Mouse (Mus musculus) limb, embryonic 15.5 days (tissue): ENCODE results near the gene Vstm4. TPM values are rescaled to one million over a fixed set of nuclear protein-coding genes. Genes with fewer than 3 reads are reported as not detected.
A peak's percentile ranks its signal among the peaks of the same experiment; 100 is the strongest.

Experiments
- ATAC-seq: fragments of 200-750 bp; cut with Nextera tagmentation; 2 replicates; pipeline ENCODE4 v1.8.0; 2017; ENCODE audit warnings: low read depth, moderate TSS enrichment; ENCODE audit not compliant: insufficient number of reproducible peaks, low FRiP score, low TSS enrichment
- H3K27ac ChIP-seq: fragments of 300-500 bp; sonication (generic); 2 replicates; pipeline ENCODE4 v1.5.1; 2015; ENCODE audit warnings: moderate library complexity, mild to moderate bottlenecking, inconsistent platforms
- H3K27me3 ChIP-seq: fragments of 300-500 bp; sonication (generic); 2 replicates; pipeline ENCODE4 v1.6.1; 2015; ENCODE audit warnings: inconsistent platforms
- H3K36me3 ChIP-seq: fragments of 300-500 bp; sonication (generic); 2 replicates; pipeline ENCODE4 v1.6.1; 2015; ENCODE audit warnings: inconsistent platforms
- H3K4me1 ChIP-seq: fragments of 300-500 bp; sonication (generic); 2 replicates; pipeline ENCODE4 v1.6.1; 2015; ENCODE audit warnings: inconsistent platforms
- H3K4me2 ChIP-seq: fragments of 300-500 bp; sonication (generic); 2 replicates; pipeline ENCODE4 v1.6.1; 2015; ENCODE audit warnings: mild to moderate bottlenecking, inconsistent platforms
- H3K4me3 ChIP-seq: fragments of 300-500 bp; sonication (generic); 2 replicates; pipeline ENCODE4 v1.5.1; 2015; ENCODE audit warnings: mild to moderate bottlenecking, inconsistent platforms
- H3K9ac ChIP-seq: fragments of 300-500 bp; sonication (generic); 2 replicates; pipeline ENCODE4 v1.6.1; 2015; ENCODE audit warnings: inconsistent platforms
- H3K9me3 ChIP-seq: fragments of 300-500 bp; sonication (generic); 2 replicates; pipeline ENCODE4 v1.6.1; 2016; ENCODE audit warnings: inconsistent platforms
- WGBS: fragments of 180-500 bp; shearing (Covaris S2); methylation state at CpG from one replicate; pipeline ENCODE4 v1.1.7; 2015; 5-methylcytosine and 5-hydroxymethylcytosine counted together
- polyA plus RNA-seq: library from polyadenylated mRNA; unstranded; fragments of >200 nt; fragmentation: Nextera tagmentation; extraction: Ambion mirVana; gene quantifications from 2 replicates; pipeline ENCODE4 v1.2.1, GENCODE M21; 2015

Vstm4 gene
- polyA plus RNA-seq, 1 experiment from 2014 or later = 26.3 TPM

- H3K36me3 ChIP-seq = peaks cover 6% of the 10 kb centered on the region; the same call in 1 of the 2 replicates
- peaks cover 34% of the 10 kb centered on the region for H3K4me1 ChIP-seq
- H3K4me2 ChIP-seq = no peak overlapping the region
- H3K9ac ChIP-seq = no peak overlapping the region
- 39% methylated on average over 2 of the region's 2 CpGs for WGBS
- 0 out of 2 replicates have a peak overlapping the region, but pooled peaks have one; percentile 9 for H3K27ac ChIP-seq
- ATAC-seq = no peak
- no peaks in the 10 kb centered on the region for H3K9me3 ChIP-seq
- peaks cover 5% of the 10 kb centered on the region; the same call in 1 of the 2 replicates for H3K27me3 ChIP-seq
- H3K4me3 ChIP-seq = no peak overlapping the region
Observed at GRCm38 (mm10) chr14:32861656-32862055, 5.1 kb downstream of the Vstm4 start.

- H3K27ac ChIP-seq = no peak overlapping the region
- no peak overlapping the region for H3K4me2 ChIP-seq
- H3K9ac ChIP-seq = no peak overlapping the region
- H3K9me3 ChIP-seq = no peaks in the 10 kb centered on the region
- no peak overlapping the region for H3K4me3 ChIP-seq
- ATAC-seq = no peak
- H3K27me3 ChIP-seq = no peaks in the 10 kb centered on the region
- H3K4me1 ChIP-seq = peaks cover 11% of the 10 kb centered on the region
- 80% methylated on average over 3 of the region's 3 CpGs for WGBS
- H3K36me3 ChIP-seq = peaks cover 6% of the 10 kb centered on the region; the same call in 1 of the 2 replicates
Observed at GRCm38 (mm10) chr14:32865331-32865730, 8.8 kb downstream of the Vstm4 start.

GRCm38 (mm10) chr14:32871963-32872362 is 15.4 kb downstream of the Vstm4 start:
- 85% methylated on average over 5 of the region's 5 CpGs for WGBS

GRCm38 (mm10) chr14:32877549-32877948 is 21.0 kb downstream of the Vstm4 start:
- Histone ChIP-seq H3K4me3 (no peak overlapping the region), H3K9ac (no peak overlapping the region), H3K36me3 (no peaks in the 10 kb centered on the region), H3K9me3 (no peaks in the 10 kb centered on the region), H3K27ac (no peak overlapping the region), H3K4me2 (no peak overlapping the region), H3K4me1 (peaks cover 8% of the 10 kb centered on the region; the same call in 1 of the 2 replicates), H3K27me3 (no peaks in the 10 kb centered on the region)
- WGBS = 79% methylated on average over 6 of the region's 6 CpGs
- no peak for ATAC-seq

More at GRCm38 (mm10) chr14:32871963-32872362, 15.4 kb downstream of the Vstm4 start:
- H3K4me2 ChIP-seq = no peak overlapping the region
- peaks cover 5% of the 10 kb centered on the region; the same call in 1 of the 2 replicates for H3K4me1 ChIP-seq
- no peak overlapping the region for H3K4me3 ChIP-seq
- H3K36me3 ChIP-seq = no peaks in the 10 kb centered on the region
- H3K9me3 ChIP-seq = no peaks in the 10 kb centered on the region
- no peak overlapping the region for H3K9ac ChIP-seq
- no peak overlapping the region for H3K27ac ChIP-seq
- no peak for ATAC-seq
- H3K27me3 ChIP-seq = no peaks in the 10 kb centered on the region

GRCm38 (mm10) chr14:32880332-32880731 is 23.8 kb downstream of the Vstm4 start:
- Histone ChIP-seq H3K9ac (no peak overlapping the region), H3K27me3 (no peaks in the 10 kb centered on the region), H3K36me3 (no peaks in the 10 kb centered on the region), H3K4me3 (no peak overlapping the region), H3K27ac (no peak overlapping the region), H3K4me2 (no peak overlapping the region), H3K4me1 (peaks cover 6% of the 10 kb centered on the region; the same call in 1 of the 2 replicates), H3K9me3 (no peaks in the 10 kb centered on the region)
- WGBS = 77% methylated on average over 5 of the region's 5 CpGs
- ATAC-seq = no peak

- Histone ChIP-seq H3K36me3 (no peaks in the 10 kb centered on the region), H3K27ac (no peak overlapping the region), H3K9me3 (no peaks in the 10 kb centered on the region), H3K4me2 (no peak overlapping the region), H3K9ac (no peak overlapping the region), H3K4me1 (0 out of 2 replicates have a peak, but pooled peaks cover 3% of the 10 kb centered on the region), H3K4me3 (no peak overlapping the region), H3K27me3 (no peaks in the 10 kb centered on the region)
- 71% methylated on average over 1 of the region's 1 CpGs for WGBS
- no peak for ATAC-seq
Observed at GRCm38 (mm10) chr14:32881693-32882092, 25.1 kb downstream of the Vstm4 start.

GRCm38 (mm10) chr14:32888876-32889674 is 32.5 kb downstream of the Vstm4 start:
- ATAC-seq = no peak
- H3K27ac ChIP-seq = no peak overlapping the region
- no peaks in the 10 kb centered on the region for H3K9me3 ChIP-seq
- no peak overlapping the region for H3K4me3 ChIP-seq
- H3K4me1 ChIP-seq = peaks cover 13% of the 10 kb centered on the region
- H3K27me3 ChIP-seq = no peaks in the 10 kb centered on the region
- no peaks in the 10 kb centered on the region for H3K36me3 ChIP-seq
- WGBS = 31% methylated on average over 6 of the region's 6 CpGs
- no peak overlapping the region for H3K4me2 ChIP-seq
- no peak overlapping the region for H3K9ac ChIP-seq

GRCm38 (mm10) chr14:32894341-32894853 is 37.8 kb downstream of the Vstm4 start:
- Histone ChIP-seq H3K4me1 (peaks cover 19% of the 10 kb centered on the region), H3K4me3 (no peak overlapping the region), H3K9me3 (no peaks in the 10 kb centered on the region), H3K9ac (no peak overlapping the region), H3K27ac (peak overlapping the region; percentile 54; the same call in 1 of the 2 replicates), H3K4me2 (no peak overlapping the region), H3K36me3 (no peaks in the 10 kb centered on the region), H3K27me3 (no peaks in the 10 kb centered on the region)
- ATAC-seq = peak; percentile 70; the same call in 1 of the 2 replicates
- 64% methylated on average over 4 of the region's 4 CpGs for WGBS

GRCm38 (mm10) chr14:32894878-32895277 is 38.3 kb downstream of the Vstm4 start:
- Histone ChIP-seq H3K36me3 (no peaks in the 10 kb centered on the region), H3K4me1 (peaks cover 19% of the 10 kb centered on the region), H3K4me3 (no peak overlapping the region), H3K9me3 (no peaks in the 10 kb centered on the region), H3K9ac (no peak overlapping the region), H3K4me2 (no peak overlapping the region), H3K27ac (no peak overlapping the region), H3K27me3 (no peaks in the 10 kb centered on the region)
- ATAC-seq = peak; percentile 46; the same call in 1 of the 2 replicates
- 77% methylated on average over 4 of the region's 4 CpGs for WGBS

- Histone ChIP-seq H3K27me3 (no peaks in the 10 kb centered on the region), H3K36me3 (no peaks in the 10 kb centered on the region), H3K27ac (0 out of 2 replicates have a peak overlapping the region, but pooled peaks have one; percentile 13), H3K4me1 (peaks cover 19% of the 10 kb centered on the region), H3K4me3 (no peak overlapping the region), H3K9me3 (no peaks in the 10 kb centered on the region), H3K4me2 (no peak overlapping the region), H3K9ac (no peak overlapping the region)
- WGBS = 56% methylated on average over 2 of the region's 2 CpGs
- no peak for ATAC-seq
Observed at GRCm38 (mm10) chr14:32896896-32897295, 40.3 kb downstream of the Vstm4 start.

- H3K27me3 ChIP-seq = no peaks in the 10 kb centered on the region
- no peaks in the 10 kb centered on the region for H3K36me3 ChIP-seq
- no peak overlapping the region for H3K4me2 ChIP-seq
- 79% methylated on average over 3 of the region's 3 CpGs for WGBS
- ATAC-seq = no peak
- H3K4me1 ChIP-seq = no peaks in the 10 kb centered on the region
- no peak overlapping the region for H3K9ac ChIP-seq
- H3K4me3 ChIP-seq = no peak overlapping the region
- H3K27ac ChIP-seq = no peak overlapping the region
- H3K9me3 ChIP-seq = no peaks in the 10 kb centered on the region
Observed at GRCm38 (mm10) chr14:32903203-32903602, 46.6 kb downstream of the Vstm4 start.

GRCm38 (mm10) chr14:32906545-32906944 is 50.0 kb downstream of the Vstm4 start:
- 82% methylated on average over 3 of the region's 3 CpGs for WGBS
- ATAC-seq = no peak
- no peaks in the 10 kb centered on the region for H3K36me3 ChIP-seq
- no peak overlapping the region for H3K4me3 ChIP-seq
- no peaks in the 10 kb centered on the region for H3K27me3 ChIP-seq
- H3K4me2 ChIP-seq = no peak overlapping the region
- no peaks in the 10 kb centered on the region for H3K9me3 ChIP-seq
- H3K27ac ChIP-seq = no peak overlapping the region
- no peaks in the 10 kb centered on the region for H3K4me1 ChIP-seq
- no peak overlapping the region for H3K9ac ChIP-seq
